Mouse (Mus musculus): Measurements from ENCODE around the gene Shc1. TPM values are rescaled to one million over a fixed set of nuclear protein-coding genes. Genes with fewer than 3 reads are reported as not detected.

Shc1 gene
- polyA plus RNA-seq, 1 experiment from 2014 or later = 108 TPM

DNA sequence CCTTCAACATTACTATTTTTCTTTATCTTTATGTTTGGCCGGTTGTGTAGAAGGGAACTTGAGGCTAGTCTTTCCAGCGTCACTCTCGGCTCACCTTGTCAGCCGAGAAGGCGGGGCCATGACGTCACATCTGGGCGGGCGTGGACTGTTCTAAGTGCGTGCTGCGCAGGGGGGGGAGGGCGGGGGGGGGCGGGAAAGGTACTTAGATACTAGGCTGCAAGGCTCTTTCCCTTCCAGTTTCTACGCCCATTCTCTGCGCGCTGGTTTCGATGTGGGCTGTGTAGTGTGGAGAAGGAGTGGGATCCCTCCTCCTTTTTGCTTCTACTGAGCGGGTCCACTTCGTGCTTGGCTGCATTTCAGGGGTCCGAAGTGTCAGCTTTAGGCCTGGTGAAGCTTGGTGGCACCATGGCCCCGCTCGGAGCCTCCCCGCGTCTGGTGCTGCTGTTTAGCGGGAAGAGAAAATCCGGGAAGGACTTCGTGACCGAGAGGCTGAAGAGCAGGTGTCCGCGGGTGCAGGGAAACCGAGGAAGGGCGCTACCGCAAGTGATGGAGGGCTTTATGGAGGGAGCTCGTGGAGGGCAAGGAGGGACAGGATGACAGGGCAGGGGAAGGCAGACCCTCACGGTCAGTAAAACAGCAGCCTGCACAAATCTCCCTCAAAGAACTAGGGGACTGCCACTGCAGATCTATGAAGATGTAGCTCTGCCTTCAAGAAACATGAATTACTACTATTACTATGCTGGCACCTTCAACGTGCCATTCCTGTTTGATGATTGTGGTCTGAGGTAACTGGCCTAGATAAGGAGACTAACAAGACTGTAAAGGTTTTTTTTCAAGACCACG, 40.9 kb downstream of the Shc1 start:
- Histone ChIP-seq H3K27me3 (no peaks in the 10 kb centered on the region), H3K4me2 (replicated peaks) (peak overlapping the region; percentile 73), H3K4me1 (peaks cover 19% of the 10 kb centered on the region), H3K9me3 (no peaks in the 10 kb centered on the region), H3K36me3 (peaks cover 10% of the 10 kb centered on the region), H3K9ac (peak overlapping the region; percentile 80), H3K27ac (peak overlapping the region; percentile 83), H3K4me3 (peak overlapping the region; percentile 71)
- WGBS = under 1% methylated on average over 36 of the region's 36 CpGs
- peak; percentile 89 for ATAC-seq (ENCODE audit: low FRiP score, low read depth)

GRCm38 (mm10) chr3:89468268-89468667, 50.0 kb downstream of the Shc1 start:
- ATAC-seq (ENCODE audit: low FRiP score, low read depth) = no peak
- Histone ChIP-seq H3K27ac (no peak overlapping the region), H3K9ac (no peak overlapping the region), H3K9me3 (no peaks in the 10 kb centered on the region), H3K36me3 (peaks cover 38% of the 10 kb centered on the region), H3K4me3 (no peak overlapping the region), H3K27me3 (no peaks in the 10 kb centered on the region), H3K4me2 (replicated peaks) (no peak overlapping the region), H3K4me1 (no peaks in the 10 kb centered on the region)
- WGBS = 53% methylated on average over 4 of the region's 4 CpGs

DNA sequence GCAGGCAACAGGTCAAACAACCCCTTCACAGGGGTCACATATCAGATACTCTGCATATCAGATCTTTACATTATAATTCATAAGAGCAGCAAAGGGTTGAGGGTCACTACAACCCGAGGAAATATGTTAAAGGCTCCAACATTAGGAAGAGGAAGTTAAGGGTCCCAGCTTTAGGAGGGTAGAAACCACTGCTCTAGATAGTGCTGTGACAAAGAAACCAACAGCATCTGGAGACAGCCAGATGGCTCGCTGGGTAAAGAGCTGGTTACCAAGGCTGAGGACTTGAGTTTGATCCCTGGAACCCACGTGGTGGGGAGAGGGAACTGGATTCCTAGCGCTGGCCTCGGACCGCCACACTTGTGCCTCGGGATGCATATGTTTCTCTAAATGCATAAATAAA, 54.0 kb downstream of the Shc1 start:
- H3K4me3 ChIP-seq = no peak overlapping the region
- no peaks in the 10 kb centered on the region for H3K4me1 ChIP-seq
- H3K9me3 ChIP-seq = no peaks in the 10 kb centered on the region
- H3K36me3 ChIP-seq = peaks cover 26% of the 10 kb centered on the region
- no peak for ATAC-seq (ENCODE audit: low FRiP score, low read depth)
- H3K27me3 ChIP-seq = no peaks in the 10 kb centered on the region
- H3K9ac ChIP-seq = no peak overlapping the region
- no peak overlapping the region for H3K27ac ChIP-seq
- WGBS = 82% methylated on average over 7 of the region's 7 CpGs
- no peak overlapping the region for H3K4me2 ChIP-seq (replicated peaks)

DNA sequence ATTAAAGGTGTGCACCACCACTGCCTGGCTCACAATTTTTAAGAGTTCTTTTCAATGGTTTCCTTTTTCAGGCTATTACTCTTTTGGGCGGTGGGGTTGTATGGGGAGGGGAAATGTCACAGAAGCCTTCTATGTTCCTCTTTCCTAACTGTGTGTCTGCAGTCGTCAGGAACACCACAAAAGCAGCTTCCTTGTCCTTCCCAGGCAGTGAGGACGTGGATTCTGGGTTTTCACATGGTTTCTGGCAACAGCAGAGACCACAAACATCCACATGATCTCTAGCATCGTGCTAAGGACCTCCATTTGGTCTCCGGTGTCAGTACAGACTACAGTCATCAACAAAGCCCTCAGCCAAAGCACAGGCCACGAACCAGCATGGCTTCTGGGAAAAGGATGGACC, 55.6 kb downstream of the Shc1 start:
- 72% methylated on average over 6 of the region's 6 CpGs for WGBS
- Histone ChIP-seq H3K36me3 (peaks cover 11% of the 10 kb centered on the region), H3K27ac (no peak overlapping the region), H3K4me2 (replicated peaks) (no peak overlapping the region), H3K9ac (no peak overlapping the region), H3K4me1 (no peaks in the 10 kb centered on the region), H3K27me3 (no peaks in the 10 kb centered on the region), H3K4me3 (no peak overlapping the region), H3K9me3 (no peaks in the 10 kb centered on the region)
- ATAC-seq (ENCODE audit: low FRiP score, low read depth) = no peak

DNA sequence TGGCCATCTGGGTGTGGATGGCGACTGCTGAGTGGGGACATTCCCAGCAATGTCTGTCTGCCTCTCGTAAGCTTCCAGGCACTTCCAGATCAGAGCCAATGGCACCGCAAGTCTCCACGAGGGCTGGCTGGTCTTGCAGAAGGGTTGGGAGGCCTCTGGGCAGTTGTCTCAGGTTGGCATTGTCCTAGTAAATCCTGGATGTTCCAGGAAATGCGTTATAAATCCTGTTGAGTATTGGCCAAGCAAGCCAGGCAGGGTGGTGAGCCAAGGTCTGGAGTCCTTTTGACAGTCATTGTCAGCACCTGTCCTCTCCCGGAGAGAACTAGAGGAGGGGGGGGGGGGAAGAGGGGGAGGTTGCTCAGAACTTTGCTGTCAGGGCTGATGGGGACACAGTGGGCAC, 60.8 kb downstream of the Shc1 start:
- H3K36me3 ChIP-seq = no peaks in the 10 kb centered on the region
- no peaks in the 10 kb centered on the region for H3K27me3 ChIP-seq
- no peak overlapping the region for H3K4me2 ChIP-seq (replicated peaks)
- 0 out of 2 replicates have a peak, but pooled peaks cover 3% of the 10 kb centered on the region for H3K9me3 ChIP-seq
- WGBS = 76% methylated on average over 6 of the region's 6 CpGs
- H3K4me1 ChIP-seq = no peaks in the 10 kb centered on the region
- H3K9ac ChIP-seq = no peak overlapping the region
- H3K27ac ChIP-seq = no peak overlapping the region
- ATAC-seq (ENCODE audit: low FRiP score, low read depth) = no peak
- H3K4me3 ChIP-seq = no peak overlapping the region

Other genes with a start within 250 kb of the Shc1 start
- 115 and 119 TPM in 2 replicates for gene Scamp3, start 241.0 kb upstream of the Shc1 start, polyA plus RNA-seq (2015; fragmentation: Nextera tagmentation; extraction: Ambion mirVana)
- gene Fam189b, start 235.3 kb upstream of the Shc1 start, polyA plus RNA-seq (2015; fragmentation: Nextera tagmentation; extraction: Ambion mirVana) = 34.0 and 35.2 TPM in 2 replicates
- gene Gba, start 215.5 kb upstream of the Shc1 start, polyA plus RNA-seq (2015; fragmentation: Nextera tagmentation; extraction: Ambion mirVana) = 35.6 and 40.2 TPM in 2 replicates
- gene Thbs3, start 203.3 kb upstream of the Shc1 start, polyA plus RNA-seq (2015; fragmentation: Nextera tagmentation; extraction: Ambion mirVana) = 63.7 and 69.8 TPM in 2 replicates
- 202 and 205 TPM in 2 replicates for gene Mtx1, start 191.4 kb upstream of the Shc1 start, polyA plus RNA-seq (2015; fragmentation: Nextera tagmentation; extraction: Ambion mirVana)
- gene Muc1, start 189.4 kb upstream of the Shc1 start, polyA plus RNA-seq (2015; fragmentation: Nextera tagmentation; extraction: Ambion mirVana) = 0.64 and 1.1 TPM in 2 replicates
- gene Krtcap2, start 172.5 kb upstream of the Shc1 start, polyA plus RNA-seq (2015; fragmentation: Nextera tagmentation; extraction: Ambion mirVana) = 332 and 333 TPM in 2 replicates
- gene Trim46, start 172.1 kb upstream of the Shc1 start, polyA plus RNA-seq (2015; fragmentation: Nextera tagmentation; extraction: Ambion mirVana) = 6.1 and 6.8 TPM in 2 replicates
- gene Dpm3, start 159.1 kb upstream of the Shc1 start, polyA plus RNA-seq (2015; fragmentation: Nextera tagmentation; extraction: Ambion mirVana) = 120 and 126 TPM in 2 replicates
- 85.5 and 88.8 TPM in 2 replicates for gene Slc50a1, start 147.9 kb upstream of the Shc1 start, polyA plus RNA-seq (2015; fragmentation: Nextera tagmentation; extraction: Ambion mirVana)
- gene Efna1, start 137.3 kb upstream of the Shc1 start, polyA plus RNA-seq (2015; fragmentation: Nextera tagmentation; extraction: Ambion mirVana) = 44.0 and 46.2 TPM in 2 replicates
- 27.4 and 30.6 TPM in 2 replicates for gene Efna3, start 95.5 kb upstream of the Shc1 start, polyA plus RNA-seq (2015; fragmentation: Nextera tagmentation; extraction: Ambion mirVana)
- 49.0 and 51.6 TPM in 2 replicates for gene Efna4, start 80.4 kb upstream of the Shc1 start, polyA plus RNA-seq (2015; fragmentation: Nextera tagmentation; extraction: Ambion mirVana)
- gene Adam15, start 68.4 kb upstream of the Shc1 start, polyA plus RNA-seq (2015; fragmentation: Nextera tagmentation; extraction: Ambion mirVana) = 50.3 and 52.2 TPM in 2 replicates
- gene Dcst2, start 56.5 kb upstream of the Shc1 start, polyA plus RNA-seq (2015; fragmentation: Nextera tagmentation; extraction: Ambion mirVana) = 0.27 and 0.34 TPM in 2 replicates
- 0.38 and 0.51 TPM in 2 replicates for gene Dcst1, start 53.2 kb upstream of the Shc1 start, polyA plus RNA-seq (2015; fragmentation: Nextera tagmentation; extraction: Ambion mirVana)
- 1.1 and 2.0 TPM in 2 replicates for gene Zbtb7b, start 23.7 kb upstream of the Shc1 start, polyA plus RNA-seq (2015; fragmentation: Nextera tagmentation; extraction: Ambion mirVana)
- not detected in 2 replicates for gene Lenep, start 15.7 kb upstream of the Shc1 start, polyA plus RNA-seq (2015; fragmentation: Nextera tagmentation; extraction: Ambion mirVana)
- 27.1 and 28.2 TPM in 2 replicates for gene Flad1, start 6.6 kb upstream of the Shc1 start, polyA plus RNA-seq (2015; fragmentation: Nextera tagmentation; extraction: Ambion mirVana)
- 508 and 542 TPM in 2 replicates for gene Cks1b, start 60 bp upstream of the Shc1 start, polyA plus RNA-seq (2015; fragmentation: Nextera tagmentation; extraction: Ambion mirVana)
- gene Pygo2, start 11.8 kb downstream of the Shc1 start, polyA plus RNA-seq (2015; fragmentation: Nextera tagmentation; extraction: Ambion mirVana) = 49.7 and 50.3 TPM in 2 replicates
- gene Pbxip1, start 18.3 kb downstream of the Shc1 start, polyA plus RNA-seq (2015; fragmentation: Nextera tagmentation; extraction: Ambion mirVana) = 34.1 and 35.2 TPM in 2 replicates
- gene Pmvk, start 36.1 kb downstream of the Shc1 start, polyA plus RNA-seq (2015; fragmentation: Nextera tagmentation; extraction: Ambion mirVana) = 59.9 and 60.4 TPM in 2 replicates
- gene Kcnn3, start 101.7 kb downstream of the Shc1 start, polyA plus RNA-seq (2015; fragmentation: Nextera tagmentation; extraction: Ambion mirVana) = 3.5 and 3.6 TPM in 2 replicates